Mouse (Mus musculus): ENCODE data around the gene Exoc6.

Exoc6 gene

DNA sequence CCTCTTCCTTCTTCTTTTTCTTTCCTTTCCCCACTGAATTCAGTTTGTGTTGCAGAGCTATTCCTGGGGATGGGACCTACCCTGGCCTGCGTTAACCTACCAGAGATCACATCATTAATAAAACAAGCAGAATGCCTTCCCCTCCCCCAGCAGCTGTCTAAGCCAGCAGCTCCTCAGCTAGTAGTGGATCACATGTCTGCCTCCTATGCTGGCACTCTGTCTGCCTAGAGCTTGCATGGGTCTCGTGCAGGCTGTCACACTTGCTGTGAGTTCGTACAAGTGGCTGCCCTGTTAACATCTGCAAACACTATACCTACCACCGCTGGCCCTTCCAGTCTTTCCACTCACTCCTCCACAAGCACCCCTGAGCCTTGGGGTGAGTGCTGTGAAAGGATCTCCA is 29.4 kb downstream of the Exoc6 start:
- DNase-seq (ENCODE audit: low read depth, low spot score), result no peak

DNA sequence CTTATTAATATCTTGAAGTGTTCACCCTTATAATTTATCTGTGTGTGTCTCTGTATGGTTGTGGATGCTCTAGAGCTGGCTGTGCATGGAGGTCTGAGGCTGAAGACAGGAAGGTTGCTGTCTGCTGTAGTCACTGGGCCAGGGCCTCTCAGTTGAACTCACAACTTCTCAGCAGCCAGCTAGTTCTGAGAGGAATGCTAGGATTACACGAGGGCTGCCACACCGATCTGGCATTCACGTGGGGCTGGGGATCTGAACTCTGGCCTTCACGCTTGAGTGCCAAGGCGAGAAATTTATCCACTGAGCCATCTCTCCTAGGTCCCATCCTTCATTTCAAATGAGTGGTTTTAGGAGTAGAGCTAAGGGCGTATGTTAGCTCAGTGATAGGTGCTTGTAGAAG is 30.2 kb downstream of the Exoc6 start:
- no peak for DNase-seq (ENCODE audit: low read depth, low spot score)

DNA sequence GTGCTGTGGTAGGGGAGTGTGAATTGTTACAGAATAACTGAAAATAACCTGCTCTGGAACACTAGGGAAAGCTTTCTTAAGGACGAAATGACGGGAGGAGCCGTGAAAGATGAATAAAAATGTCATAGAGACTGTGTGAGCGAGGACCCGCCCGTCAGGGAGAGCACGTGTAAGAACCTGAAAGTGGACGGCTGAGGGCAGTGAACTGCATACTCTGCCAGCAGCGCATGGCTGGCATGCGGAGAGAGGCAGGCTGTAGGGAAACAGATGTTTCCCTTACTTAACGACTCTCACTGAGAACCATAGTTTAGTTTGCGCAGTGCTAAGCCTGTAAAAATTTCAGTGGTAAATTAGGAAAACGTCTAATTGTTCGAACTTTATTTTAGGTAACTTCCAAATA is 35.0 kb downstream of the Exoc6 start:
- DNase-seq (ENCODE audit: low read depth, low spot score), result no peak

DNA sequence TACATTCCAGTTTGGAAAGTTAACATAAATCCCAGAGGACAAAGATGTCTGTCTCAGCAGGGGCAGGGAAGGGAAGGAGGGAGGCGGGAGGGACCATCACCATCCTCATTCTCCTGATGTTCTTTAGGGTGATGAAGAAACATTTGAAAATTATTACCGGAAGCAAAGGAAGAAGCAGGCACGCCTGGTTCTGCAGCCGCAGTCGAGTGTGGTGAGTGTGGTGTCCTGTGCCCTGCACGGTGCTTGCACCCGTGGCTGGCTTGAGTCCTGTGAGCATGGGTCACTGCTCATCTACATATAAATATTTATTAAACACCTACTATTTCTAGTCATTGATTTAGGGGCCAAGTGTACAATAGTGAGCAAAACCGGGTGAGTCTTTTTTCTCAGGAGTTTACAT is 35.5 kb downstream of the Exoc6 start:
- no peak for DNase-seq (ENCODE audit: low read depth, low spot score)

DNA sequence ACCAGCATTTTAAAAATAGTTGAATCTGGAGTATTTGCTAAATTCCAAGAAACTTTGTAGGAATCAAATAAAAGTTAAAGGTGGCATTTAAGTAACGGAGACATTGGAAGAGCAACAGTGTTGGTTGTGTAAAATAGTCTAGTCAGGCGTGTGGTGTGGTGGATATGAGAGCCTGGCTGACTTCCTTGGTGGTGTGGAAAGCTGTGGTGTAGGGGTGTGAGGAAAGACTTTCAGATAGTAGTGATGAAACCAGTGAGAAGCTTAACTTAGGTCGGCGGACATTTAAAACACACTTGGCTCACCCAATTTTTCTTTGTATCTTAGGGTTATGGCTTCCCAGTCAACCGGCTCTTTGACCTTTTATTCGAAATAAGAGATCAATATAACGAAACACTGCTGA is 40.3 kb downstream of the Exoc6 start:
- DNase-seq (ENCODE audit: low read depth, low spot score), result no peak

DNA sequence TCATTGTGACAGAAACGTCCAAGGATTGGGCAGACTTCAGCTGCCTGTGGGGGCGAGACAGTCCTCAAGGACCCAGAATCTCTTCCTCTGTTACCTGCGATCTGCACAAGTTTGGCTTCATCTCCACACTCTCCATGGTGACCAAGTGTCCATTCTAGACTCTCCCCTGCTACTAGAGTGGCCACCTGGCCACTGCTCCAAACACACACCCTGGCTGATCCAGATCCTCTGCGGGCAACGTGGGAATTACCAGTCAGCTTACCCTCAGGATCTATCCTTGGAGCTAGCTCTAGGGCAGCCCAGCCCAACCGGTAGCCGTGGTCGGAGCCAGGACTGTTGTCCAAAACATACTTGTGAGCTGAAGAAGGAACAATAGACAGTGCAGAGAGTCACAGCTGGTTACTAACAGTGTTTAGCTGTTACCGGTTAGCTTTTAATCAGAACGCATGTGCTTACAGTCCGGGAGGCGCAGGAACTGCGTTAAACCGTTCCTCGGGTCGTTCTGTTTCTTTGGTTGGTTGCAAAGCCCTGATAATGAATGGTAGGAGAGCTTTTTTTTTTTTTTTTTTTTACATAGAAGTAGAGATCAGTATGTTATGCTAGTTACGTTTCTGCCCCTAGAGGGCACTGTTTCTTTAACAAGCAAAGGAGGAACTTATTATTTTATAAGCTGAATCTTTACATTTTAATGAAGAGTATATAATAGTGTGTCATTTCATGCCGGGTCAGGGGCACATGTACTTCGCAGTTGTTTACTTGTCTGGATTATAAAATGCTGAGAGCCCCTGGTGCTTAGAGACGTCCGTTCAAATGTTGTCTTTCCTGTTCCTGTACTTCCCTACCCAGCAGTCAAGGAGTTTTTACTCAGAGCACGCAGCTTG is 52.0 kb downstream of the Exoc6 start:
- peak; percentile 65 for DNase-seq (ENCODE audit: low read depth, low spot score)

DNA sequence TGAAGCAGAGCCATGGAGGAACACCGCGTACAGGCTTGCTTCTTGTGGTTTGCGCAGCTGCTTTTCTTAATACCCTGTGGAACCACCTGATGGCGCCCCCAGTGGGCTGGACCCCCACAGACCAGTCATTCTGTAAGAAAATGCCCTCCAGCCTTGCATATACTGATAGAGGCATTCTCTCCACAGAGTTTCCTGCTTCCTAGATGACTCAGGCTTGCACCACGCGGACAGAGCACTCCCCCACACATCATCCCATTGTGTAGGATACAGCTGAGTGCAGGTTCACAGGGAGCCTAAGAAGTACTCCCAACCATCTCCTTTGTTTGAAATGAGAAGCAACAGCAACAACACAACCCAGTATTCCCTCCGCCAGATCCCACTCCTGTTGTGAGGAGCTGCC is 59.8 kb downstream of the Exoc6 start:
- no peak for DNase-seq (ENCODE audit: low read depth, low spot score)

DNA sequence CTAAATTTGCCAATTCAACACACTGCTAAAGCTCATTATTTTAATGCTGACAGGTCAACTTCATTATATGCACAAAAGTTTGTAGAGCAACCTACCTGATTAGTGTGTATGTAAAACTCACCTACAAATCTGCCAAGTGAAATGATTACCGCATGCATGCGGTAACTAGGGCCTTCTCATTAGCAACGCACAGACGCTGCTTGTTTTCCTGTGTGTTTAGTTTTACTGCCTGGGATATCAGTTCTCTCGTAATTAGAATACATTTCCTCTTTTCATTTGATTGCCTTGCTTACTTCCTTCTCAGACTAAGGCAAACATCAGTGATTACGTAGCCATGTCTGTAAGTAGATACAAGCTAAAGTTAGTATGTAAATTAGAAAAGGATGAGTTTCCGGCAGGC is 62.7 kb downstream of the Exoc6 start:
- DNase-seq (ENCODE audit: low read depth, low spot score), result no peak

DNA sequence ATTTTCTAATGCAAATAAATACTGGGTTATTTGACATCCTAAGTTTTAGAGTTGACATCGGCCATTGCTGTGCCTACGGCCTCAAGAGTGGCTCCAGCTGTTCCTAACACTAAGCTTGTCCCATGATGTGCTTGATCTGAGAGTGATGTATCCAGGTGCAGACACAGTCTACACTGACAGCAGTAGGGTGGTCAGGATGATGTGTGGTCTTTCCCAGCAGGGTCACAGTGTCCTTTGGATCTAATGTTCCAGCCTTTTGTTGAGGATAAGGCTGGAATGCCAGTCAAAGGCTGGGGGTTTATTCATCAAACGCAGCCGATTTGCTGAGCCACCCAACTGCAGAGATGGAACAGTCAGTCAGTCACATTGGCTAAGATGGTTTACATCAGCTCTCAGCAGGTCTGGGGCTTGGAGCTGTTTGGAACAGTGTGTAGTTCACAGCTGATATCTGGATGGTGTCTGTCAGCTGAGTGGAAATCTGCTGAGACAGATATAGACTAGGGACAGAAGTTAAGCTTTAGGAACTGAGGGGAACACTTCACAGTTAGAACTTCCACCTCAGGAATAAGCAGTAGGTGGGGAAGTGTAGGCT is 64.9 kb downstream of the Exoc6 start:
- no peak for DNase-seq (ENCODE audit: low read depth, low spot score)

DNA sequence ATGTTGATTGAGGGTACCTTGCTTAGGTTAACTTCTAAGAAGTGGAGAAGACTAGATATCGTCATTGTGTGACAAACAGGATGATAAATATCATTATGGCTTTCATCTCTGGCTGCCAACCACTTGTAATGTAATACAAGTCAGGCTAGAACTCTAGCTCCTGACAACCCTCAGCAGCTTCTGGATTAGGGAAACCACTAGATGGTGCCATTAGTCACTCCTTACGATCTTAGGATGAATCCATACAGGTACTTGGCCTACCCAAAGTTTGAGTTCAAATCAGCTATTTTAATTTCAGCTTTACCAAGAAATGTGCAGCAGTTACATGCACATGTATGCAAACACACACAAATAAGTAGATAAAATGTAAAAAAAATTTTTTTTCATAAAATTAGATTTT is 97.8 kb downstream of the Exoc6 start:
- DNase-seq (ENCODE audit: low read depth, low spot score), result no peak

DNA sequence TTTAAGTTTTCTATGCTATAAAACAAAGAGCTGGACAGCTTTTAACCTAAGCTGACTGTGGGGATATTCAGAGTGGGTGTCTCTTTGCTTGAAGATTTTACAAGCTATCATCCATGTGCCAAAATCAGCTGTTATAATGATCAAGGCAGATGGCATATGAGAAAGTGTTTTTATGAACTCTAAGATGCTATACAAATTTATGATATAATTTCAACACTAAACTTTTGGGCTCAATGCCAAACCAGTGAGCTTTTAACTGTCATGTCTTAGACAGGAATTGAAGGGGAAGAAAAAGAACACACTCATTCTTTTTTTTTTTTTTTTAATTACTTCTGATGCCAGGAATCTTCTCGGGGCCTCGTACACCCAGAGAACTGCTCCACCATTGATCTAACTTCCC is 100.3 kb downstream of the Exoc6 start:
- DNase-seq (ENCODE audit: low read depth, low spot score), result no peak

DNA sequence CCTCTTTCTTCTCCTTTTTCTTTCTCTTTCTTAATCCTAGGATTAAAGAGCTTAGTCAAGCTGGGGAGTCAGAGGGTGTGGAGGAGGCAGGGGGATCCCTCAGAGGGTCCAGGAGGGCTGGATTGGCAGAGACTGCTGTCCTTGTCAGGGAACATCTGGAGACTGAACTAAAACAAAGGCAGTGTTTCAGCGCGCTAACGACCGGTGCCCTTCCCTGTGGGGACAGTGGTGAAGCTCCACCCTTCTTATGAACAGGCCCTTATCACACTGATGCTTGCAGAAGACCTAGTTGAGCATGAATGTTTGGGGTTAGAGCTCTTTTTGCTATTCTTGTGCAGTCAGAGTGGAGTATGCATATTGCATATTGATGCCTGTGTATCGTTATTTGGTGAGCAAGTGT is 103.8 kb downstream of the Exoc6 start:
- no peak for DNase-seq (ENCODE audit: low read depth, low spot score)

DNA sequence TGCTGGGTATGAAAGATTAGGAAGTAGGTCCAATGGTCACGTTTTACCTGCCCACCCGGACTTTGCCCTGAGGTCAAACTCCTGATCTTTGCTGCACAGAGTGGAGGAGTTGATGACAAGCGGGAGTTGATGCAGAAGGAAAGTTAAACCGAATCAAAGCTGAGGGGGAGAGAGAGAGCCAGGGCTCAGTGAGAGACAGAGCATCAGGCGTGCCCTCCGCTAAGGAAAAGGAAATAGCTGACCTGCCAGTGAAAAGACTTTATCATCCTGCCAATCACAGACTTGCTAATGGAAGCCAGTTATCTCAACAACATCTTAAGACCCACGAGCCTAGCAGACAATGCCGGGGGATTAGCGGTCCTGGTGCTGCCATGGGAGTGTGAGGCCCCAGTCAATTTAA is 106.2 kb downstream of the Exoc6 start:
- DNase-seq (ENCODE audit: low read depth, low spot score), result no peak

DNA sequence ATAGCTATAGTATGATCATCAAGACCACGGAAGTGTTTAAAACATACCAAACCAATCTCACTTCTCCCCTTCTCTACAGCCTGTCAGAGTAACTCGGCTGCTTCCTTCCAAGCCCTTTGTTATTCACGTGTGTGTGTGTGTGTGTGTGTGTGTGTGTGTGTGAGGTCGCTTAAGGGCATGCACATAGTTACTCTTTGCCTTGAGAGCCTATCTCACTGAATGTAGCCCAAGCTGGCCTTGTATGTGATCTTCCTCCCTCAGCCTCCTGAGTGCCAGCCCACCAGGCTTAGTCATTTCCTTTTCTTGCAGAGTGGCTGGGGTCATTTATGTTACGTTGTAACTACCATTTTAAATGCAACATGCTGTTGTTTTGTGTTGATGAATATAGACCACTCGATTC is 115.0 kb downstream of the Exoc6 start:
- DNase-seq (ENCODE audit: low read depth, low spot score), result no peak

DNA sequence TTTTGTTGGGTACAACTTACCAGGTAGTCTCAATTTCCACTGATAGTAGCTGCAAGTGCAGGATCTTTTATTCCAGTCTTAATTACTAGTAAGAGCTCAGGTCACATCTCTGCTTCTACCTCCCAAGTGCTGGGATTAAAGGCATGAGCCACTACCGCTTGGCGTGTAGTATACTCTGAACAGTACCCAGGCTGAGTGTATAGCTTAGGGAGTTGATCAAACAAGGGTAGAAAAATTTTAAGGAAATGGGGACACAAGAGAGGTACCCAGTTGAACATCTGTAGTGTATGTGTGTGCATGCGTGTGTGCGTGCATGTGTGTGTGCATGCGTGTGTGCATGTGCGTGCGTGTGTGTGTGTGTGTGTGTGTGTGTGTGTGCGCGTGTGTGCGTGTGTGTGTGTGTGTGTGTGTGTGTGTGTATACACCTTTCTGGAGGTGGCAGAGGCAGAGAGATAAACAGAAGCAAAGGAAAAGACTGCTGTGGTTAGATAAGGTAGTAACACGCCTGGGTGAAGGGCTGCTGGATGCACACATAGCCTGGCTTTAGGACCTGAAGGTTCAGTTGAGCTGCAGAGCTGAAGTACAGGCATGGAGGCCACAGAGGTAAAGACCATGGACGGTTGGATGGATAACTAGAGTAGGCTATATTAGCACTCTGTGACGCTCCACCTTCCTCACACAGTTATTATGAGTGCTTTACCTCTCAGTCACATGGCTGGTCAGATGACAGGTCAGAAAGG is 117.8 kb downstream of the Exoc6 start:
- no peak for DNase-seq (ENCODE audit: low read depth, low spot score)

DNA sequence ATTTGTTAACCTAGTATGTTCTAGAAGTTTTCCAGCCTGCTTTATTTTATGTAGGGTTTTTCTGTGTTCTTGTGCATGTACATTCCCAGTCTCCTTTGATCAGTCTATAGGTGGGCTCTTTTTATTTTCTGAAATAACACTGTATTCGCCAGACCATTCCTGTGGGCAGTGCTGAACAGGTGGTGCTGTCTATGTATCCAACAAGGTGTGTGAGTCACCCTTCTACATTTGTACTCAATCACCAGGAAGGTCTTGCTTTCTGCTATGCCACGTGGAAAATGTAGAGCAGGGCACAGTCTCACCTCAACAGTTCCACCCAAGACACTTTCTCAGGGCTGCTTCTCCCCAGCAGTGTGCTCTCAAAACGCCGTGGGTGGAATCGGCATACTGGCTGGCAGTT is 118.4 kb downstream of the Exoc6 start:
- no peak for DNase-seq (ENCODE audit: low read depth, low spot score)

DNA sequence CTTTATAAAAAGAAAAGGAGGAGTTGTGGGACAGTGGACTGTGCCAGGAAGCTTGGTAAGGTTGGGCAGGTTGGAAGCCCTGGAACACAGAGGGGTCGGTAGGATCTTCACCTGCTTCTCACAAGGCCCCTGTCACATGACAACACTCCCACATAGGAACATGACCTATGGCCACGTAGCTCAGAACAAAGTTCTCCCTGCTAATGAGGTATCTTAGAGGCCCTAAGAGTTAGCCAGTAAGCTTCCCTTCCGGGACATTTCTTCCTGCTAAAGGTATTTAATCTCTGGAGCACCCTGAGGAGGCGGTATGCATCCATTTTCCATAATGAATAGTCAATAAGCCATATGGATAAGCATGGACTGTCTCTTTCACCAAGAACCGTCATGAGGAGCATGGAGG is 119.3 kb downstream of the Exoc6 start:
- DNase-seq (ENCODE audit: low read depth, low spot score), result no peak

DNA sequence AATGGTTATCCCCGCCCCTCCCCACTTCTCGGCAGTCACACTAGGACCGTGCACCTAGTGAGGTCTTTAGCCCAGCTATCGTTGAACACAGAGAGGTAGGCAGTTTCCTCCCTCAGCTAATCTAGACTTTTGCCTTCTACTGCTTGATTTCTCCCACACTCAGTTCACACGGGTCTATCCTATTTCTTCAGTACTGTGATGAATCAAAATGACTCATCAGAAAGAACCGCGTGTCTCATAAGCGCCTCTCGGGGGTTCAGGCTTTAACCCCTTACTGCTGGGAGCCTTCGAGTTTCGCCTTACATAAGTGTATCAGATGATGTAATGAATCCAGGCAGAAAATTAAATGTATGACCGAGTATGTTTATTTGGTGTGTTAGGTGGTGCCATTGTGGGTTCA is 123.2 kb downstream of the Exoc6 start:
- DNase-seq (ENCODE audit: low read depth, low spot score), result peak; percentile 9

DNA sequence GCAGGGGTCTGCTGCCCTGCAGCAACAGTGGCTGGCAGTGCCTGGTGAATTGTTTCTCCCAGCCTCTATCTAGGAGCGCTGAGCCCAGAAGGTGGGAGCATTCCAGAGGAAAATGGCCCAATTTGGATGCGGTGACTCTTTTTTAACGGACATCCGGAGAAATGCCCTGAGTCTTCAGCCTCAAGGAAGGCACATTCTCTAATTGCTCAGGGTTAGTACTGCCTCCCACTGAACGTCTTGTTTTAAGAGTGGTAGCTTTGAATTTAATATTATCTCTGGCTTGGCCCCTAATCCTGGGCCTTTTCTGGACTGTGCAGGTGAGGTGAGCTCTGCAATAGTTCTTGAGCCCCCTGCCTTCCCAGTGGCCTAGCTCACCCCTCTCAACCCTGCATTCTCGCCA is 135.1 kb downstream of the Exoc6 start, which contains the start of gene Cyp26c1:
Cyp26c1 (plus strand) TSS at position 301 of the 400 bp plus-strand sequence.
- no peak for DNase-seq (ENCODE audit: low read depth, low spot score)

DNA sequence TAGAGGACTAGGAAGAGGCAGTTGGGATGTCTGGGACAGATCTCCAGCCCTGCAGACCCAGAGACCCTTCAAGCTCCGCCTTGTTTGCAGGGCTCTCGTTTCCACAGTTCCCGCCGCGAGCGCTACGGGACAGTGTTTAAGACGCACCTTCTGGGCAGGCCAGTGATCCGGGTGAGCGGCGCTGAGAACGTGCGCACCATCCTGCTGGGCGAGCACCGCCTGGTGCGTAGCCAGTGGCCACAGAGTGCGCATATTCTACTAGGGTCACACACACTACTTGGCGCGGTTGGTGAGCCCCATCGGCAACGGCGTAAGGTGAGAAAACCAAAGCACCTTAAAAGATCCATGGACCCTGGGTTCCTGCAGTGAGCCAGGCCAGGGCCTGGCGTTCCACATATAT is 136.1 kb downstream of the Exoc6 start:
- DNase-seq (ENCODE audit: low read depth, low spot score), result no peak

DNA sequence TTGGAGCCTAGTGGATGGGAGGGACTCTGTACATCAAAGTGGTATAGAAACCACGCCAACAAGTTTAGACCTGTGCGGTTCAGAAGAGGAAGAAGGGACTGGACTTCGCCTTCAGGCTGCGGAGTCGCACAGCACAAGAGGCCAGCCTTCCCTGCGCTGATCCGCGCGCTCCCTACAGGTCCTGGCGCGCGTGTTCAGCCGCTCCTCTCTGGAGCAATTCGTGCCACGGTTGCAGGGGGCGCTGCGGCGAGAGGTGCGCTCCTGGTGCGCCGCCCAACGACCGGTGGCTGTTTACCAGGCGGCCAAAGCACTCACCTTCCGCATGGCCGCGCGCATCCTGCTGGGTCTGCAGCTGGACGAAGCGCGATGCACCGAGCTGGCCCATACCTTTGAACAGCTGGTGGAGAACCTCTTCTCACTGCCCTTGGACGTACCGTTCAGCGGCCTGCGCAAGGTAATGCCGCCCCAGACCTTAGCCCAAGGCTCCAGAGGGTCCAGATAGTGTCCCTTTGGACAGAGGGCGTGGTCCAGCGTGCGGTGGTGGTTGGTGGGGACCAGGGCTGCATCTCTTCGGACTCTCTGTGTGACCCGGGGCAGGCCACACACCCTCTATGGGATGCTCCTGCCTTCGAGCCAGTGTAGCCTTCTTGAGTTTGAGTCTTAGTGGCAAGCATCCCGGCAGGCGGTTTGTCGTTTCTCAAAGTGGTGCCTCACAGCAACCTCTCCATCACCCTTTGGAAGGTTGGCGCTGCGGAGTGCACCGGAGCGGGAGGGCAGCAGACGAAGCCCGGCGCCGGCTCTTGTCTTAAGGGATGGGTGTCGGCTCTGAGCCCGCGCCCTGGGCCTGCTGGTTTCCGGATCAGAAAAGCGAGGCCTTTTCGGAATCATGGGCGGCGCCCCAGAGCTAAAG is 137.0 kb downstream of the Exoc6 start:
- DNase-seq (ENCODE audit: low read depth, low spot score), result no peak

DNA sequence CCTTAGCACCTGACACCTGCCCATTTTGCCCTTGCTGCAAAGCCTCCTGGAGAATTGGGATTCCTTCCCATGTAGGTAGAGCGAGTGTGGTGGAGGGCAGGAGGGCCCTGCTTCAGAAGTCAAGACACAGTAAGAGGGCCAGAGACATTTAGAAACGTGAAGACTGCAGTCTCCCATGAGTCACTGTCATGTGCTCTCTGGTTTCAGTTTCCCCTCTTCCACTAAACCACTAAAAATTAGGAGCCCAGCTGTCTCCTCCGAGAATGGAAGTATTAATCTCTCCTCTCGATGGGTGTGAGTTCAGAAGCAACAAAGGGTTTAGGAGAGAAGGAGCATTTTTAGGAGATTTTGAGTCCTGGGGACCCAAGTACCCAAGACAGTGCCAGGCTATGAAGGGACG is 139.3 kb downstream of the Exoc6 start:
- DNase-seq (ENCODE audit: low read depth, low spot score), result no peak

Data from CD4-positive, CD25-positive, alpha-beta regulatory T cell, adult 2 months (primary cell).